Comparison of ENCODE assay signal across 9 mouse cellular contexts in genomic region chr9:63958337-63959030, GRCm38 (mm10).
A peak's percentile ranks its signal among the peaks of the same experiment; 100 is the strongest.
DNase-seq lines count a peak whose midpoint lies in the region; ATAC-seq and TF ChIP-seq lines count a peak whose summit lies in the region.
"Had no signal": no experiment of that assay in that cellular context is flagged by ENCODE, and none has a peak within 500 bp of the region (broad histone marks: within the 10 kb centered on the region; RNA-seq: fewer than 3 reads in every experiment).

No protein-coding gene starts in this region.

- H3K4me3 ChIP-seq in forebrain, embryonic 14.5 days (ENCODE audit: low read depth, low read length): no peak overlapping the region
- H3K4me3 ChIP-seq in hindbrain, postnatal 0 days (ENCODE audit: low read length): no peak overlapping the region
- H3K4me3 ChIP-seq in liver, embryonic 13.5 days (replicated peaks): no peak overlapping the region
- H3K4me3 ChIP-seq: erythroblast, embryonic 14.5 days had no signal

- H3K27me3 ChIP-seq in forebrain, embryonic 14.5 days (replicated peaks; ENCODE audit: control insufficient read depth, insufficient read depth, low read length): no peaks in the 10 kb centered on the region
- no peaks in the 10 kb centered on the region for H3K27me3 ChIP-seq in hindbrain, postnatal 0 days (ENCODE audit: insufficient read depth, low read length)
- no peaks in the 10 kb centered on the region for H3K27me3 ChIP-seq in liver, embryonic 13.5 days

- TF ChIP-seq CTCF in hindbrain, postnatal 0 days (IDR thresholded peaks at IDR 0.05; ENCODE audit: low read depth): no peak

- ATAC-seq in forebrain, embryonic 14.5 days: peak; percentile 40; the same call in 1 of the 2 replicates
- ATAC-seq in hindbrain, postnatal 0 days: no peak
- no peak for ATAC-seq in liver, embryonic 13.5 days (ENCODE audit: low read depth)

- H3K4me1 ChIP-seq in forebrain, embryonic 14.5 days (ENCODE audit: control insufficient read depth, insufficient read depth, low read length): peaks cover 28% of the 10 kb centered on the region
- H3K4me1 ChIP-seq in hindbrain, postnatal 0 days (ENCODE audit: insufficient read depth, low read length): peaks cover 28% of the 10 kb centered on the region
- peaks cover 61% of the 10 kb centered on the region for H3K4me1 ChIP-seq in liver, embryonic 13.5 days (replicated peaks)

- H3K9me3 ChIP-seq in forebrain, embryonic 14.5 days (replicated peaks; ENCODE audit: control insufficient read depth, low read length): no peaks in the 10 kb centered on the region
- H3K9me3 ChIP-seq in hindbrain, postnatal 0 days (ENCODE audit: low read length): no peaks in the 10 kb centered on the region
- H3K9me3 ChIP-seq in liver, embryonic 13.5 days (replicated peaks): no peaks in the 10 kb centered on the region

- H3K36me3 ChIP-seq in forebrain, embryonic 14.5 days (ENCODE audit: control insufficient read depth, insufficient read depth, low read length): no peaks in the 10 kb centered on the region; the same call in 1 of the 2 replicates
- H3K36me3 ChIP-seq in hindbrain, postnatal 0 days (ENCODE audit: insufficient read depth, low read length): no peaks in the 10 kb centered on the region
- peaks cover 3% of the 10 kb centered on the region; the same call in 1 of the 2 replicates for H3K36me3 ChIP-seq in liver, embryonic 13.5 days

- H3K9ac ChIP-seq in forebrain, embryonic 14.5 days (ENCODE audit: low read length): no peak overlapping the region
- H3K9ac ChIP-seq in hindbrain, postnatal 0 days (replicated peaks; ENCODE audit: low read length): no peak overlapping the region
- no peak overlapping the region for H3K9ac ChIP-seq in liver, embryonic 13.5 days

- peak overlapping the region; percentile 4; the same call in 1 of the 2 replicates for H3K4me2 ChIP-seq in forebrain, embryonic 14.5 days (ENCODE audit: low read length)
- H3K4me2 ChIP-seq in hindbrain, postnatal 0 days (ENCODE audit: low read depth, low read length): peak overlapping the region; percentile 11; the same call in 1 of the 2 replicates
- H3K4me2 ChIP-seq in liver, embryonic 13.5 days: no peak overlapping the region

- 17% methylated on average over 15 of the region's 15 CpGs for WGBS in forebrain, embryonic 14.5 days
- WGBS in hindbrain, postnatal 0 days: 21% methylated on average over 15 of the region's 15 CpGs
- 51% methylated on average over 15 of the region's 15 CpGs for WGBS in liver, embryonic 13.5 days (ENCODE audit: insufficient replicate concordance)

- DNase-seq in kidney, adult 11 months: peak; percentile 62
- DNase-seq in kidney, adult 8-10 months: no peak
- DNase-seq in forebrain, embryonic 14.5 days (ENCODE audit: low spot score): peak; percentile 77
- DNase-seq in hindbrain, postnatal 0 days (ENCODE audit: low spot score): peak; percentile 67
- no peak for DNase-seq in liver, embryonic 13.5 days
- DNase-seq in ovary, postnatal 36 days (ENCODE audit: low spot score): peak; percentile 75
- no peak for DNase-seq in thymus, postnatal 25 days
- DNase-seq in left cerebral cortex, adult 11 months (ENCODE audit: low spot score): no peak

- H3K27ac ChIP-seq in forebrain, embryonic 14.5 days (ENCODE audit: low read depth, low read length): no peak overlapping the region
- H3K27ac ChIP-seq in hindbrain, postnatal 0 days: peak overlapping the region; percentile 37; the same call in 1 of the 2 replicates
- H3K27ac ChIP-seq in liver, embryonic 13.5 days: peak overlapping the region; percentile 43

Comparison
In these comparisons a context has a peak if more than half of its experiments do, and no peak if none do; other contexts are left out.
1. DNase-seq: peak in kidney, adult 11 months (single experiment), forebrain, embryonic 14.5 days (single experiment), hindbrain, postnatal 0 days (single experiment) and ovary, postnatal 36 days (single experiment); none in kidney, adult 8-10 months (0 of 2), liver, embryonic 13.5 days (single experiment), thymus, postnatal 25 days (single experiment) and left cerebral cortex, adult 11 months (single experiment).